Mouse (Mus musculus) bone marrow, adult 2 months (tissue): ENCODE results near the gene Stxbp3. TPM values are rescaled to one million over a fixed set of nuclear protein-coding genes. Genes with fewer than 3 reads are reported as not detected.

Experiments used
- H3K27ac ChIP-seq: fragments of 200-500 bp; 2 replicates; pipeline ENCODE4 v1.5.1; 2012; ENCODE audit warnings: low read depth, mild to moderate bottlenecking, control low read depth, inconsistent platforms, low read length; ENCODE audit not compliant: control insufficient read depth, poor library complexity, insufficient read depth
- H3K4me1 ChIP-seq: fragments of 200-500 bp; 2 replicates; pipeline ENCODE4 v1.6.1; 2011; ENCODE audit warnings: low read length; ENCODE audit not compliant: control insufficient read depth, insufficient read depth
- H3K4me3 ChIP-seq: fragments of 200-500 bp; replicated peaks from 2 replicates; pipeline ENCODE3; 2011; ENCODE audit warnings: mild to moderate bottlenecking, low read depth, low read length, control low read depth; ENCODE audit not compliant: control insufficient read depth
- CTCF ChIP-seq: fragments of 200-500 bp; IDR thresholded peaks from 2 replicates; pipeline ENCODE4 v1.5.1; 2011; ENCODE audit warnings: low read length, control low read depth; ENCODE audit not compliant: control insufficient read depth, insufficient read depth
- POLR2A ChIP-seq: fragments of 200-500 bp; IDR thresholded peaks from 2 replicates; pipeline ENCODE4 v1.6.1; 2011; ENCODE audit warnings: low read depth, mild to moderate bottlenecking, control low read depth, low read length, borderline replicate concordance; ENCODE audit not compliant: control insufficient read depth
- WGBS: fragments of 180-500 bp; shearing (Covaris S2); methylation state at CpG from one replicate; pipeline ENCODE4 v1.1.7; 2018; 5-methylcytosine and 5-hydroxymethylcytosine counted together
- polyA plus RNA-seq: library from polyadenylated mRNA; stranded (reverse); fragments of >200 nt; gene quantifications from 2 replicates; pipeline ENCODE4 v1.2.4, GENCODE M21; 2011; ENCODE audit warnings: low replicate concordance; ENCODE audit not compliant: missing spikeins, insufficient read depth, insufficient read length

Stxbp3 gene
- polyA plus RNA-seq, 1 experiment, result 11.0 TPM

- H3K4me3 ChIP-seq, result no peak overlapping the region
- 86% methylated on average over 11 of the region's 11 CpGs for WGBS
- H3K27ac ChIP-seq, result no peak overlapping the region
- H3K4me1 ChIP-seq, result no peaks in the 10 kb centered on the region
- TF ChIP-seq CTCF (no peak), POLR2A (no peak)
Measured at GRCm38 (mm10) chr3:108759566-108760420, 80.5 kb downstream of the Stxbp3 start.

- WGBS, result 80% methylated on average over 9 of the region's 9 CpGs
- TF ChIP-seq POLR2A (no peak), CTCF (no peak)
- Histone ChIP-seq H3K27ac (no peak overlapping the region), H3K4me1 (peaks cover 3% of the 10 kb centered on the region; the same call in 1 of the 2 replicates), H3K4me3 (no peak overlapping the region)
Measured at GRCm38 (mm10) chr3:108757570-108757969, 82.8 kb downstream of the Stxbp3 start.

- no peak overlapping the region for H3K27ac ChIP-seq
- H3K4me1 ChIP-seq, result peaks cover 3% of the 10 kb centered on the region; the same call in 1 of the 2 replicates
- H3K4me3 ChIP-seq, result no peak overlapping the region
- no peak for TF ChIP-seq CTCF
- no peak for TF ChIP-seq POLR2A
- 72% methylated on average over 1 of the region's 1 CpGs for WGBS
Measured at GRCm38 (mm10) chr3:108756131-108756530, 84.2 kb downstream of the Stxbp3 start.

- H3K4me3 ChIP-seq, result no peak overlapping the region
- 62% methylated on average over 2 of the region's 2 CpGs for WGBS
- H3K27ac ChIP-seq, result no peak overlapping the region
- TF ChIP-seq CTCF (no peak), POLR2A (no peak)
- peaks cover 3% of the 10 kb centered on the region; the same call in 1 of the 2 replicates for H3K4me1 ChIP-seq
Measured at GRCm38 (mm10) chr3:108755542-108755941, 84.8 kb downstream of the Stxbp3 start.

- Histone ChIP-seq H3K4me3 (no peak overlapping the region), H3K4me1 (peaks cover 3% of the 10 kb centered on the region; the same call in 1 of the 2 replicates), H3K27ac (no peak overlapping the region)
- no peak for TF ChIP-seq POLR2A
- no peak for TF ChIP-seq CTCF
- WGBS, result 65% methylated on average over 1 of the region's 1 CpGs
Measured at GRCm38 (mm10) chr3:108754541-108754940, 85.8 kb downstream of the Stxbp3 start.

- peak overlapping the region; percentile 35 for H3K4me3 ChIP-seq
- TF ChIP-seq POLR2A (0 out of 2 replicates have a peak, but pooled peaks have one; percentile 19), CTCF (no peak)
- WGBS, result 55% methylated on average over 6 of the region's 6 CpGs
- peak overlapping the region; percentile 56 for H3K27ac ChIP-seq
- peaks cover 3% of the 10 kb centered on the region; the same call in 1 of the 2 replicates for H3K4me1 ChIP-seq
Measured at GRCm38 (mm10) chr3:108751691-108752090, 88.6 kb downstream of the Stxbp3 start.

GRCm38 (mm10) chr3:108751061-108751460 is 89.3 kb downstream of the Stxbp3 start:
- TF ChIP-seq CTCF (no peak), POLR2A (no peak)
- WGBS, result 72% methylated on average over 6 of the region's 6 CpGs
- no peak overlapping the region for H3K27ac ChIP-seq
- H3K4me1 ChIP-seq, result peaks cover 3% of the 10 kb centered on the region; the same call in 1 of the 2 replicates
- no peak overlapping the region for H3K4me3 ChIP-seq

GRCm38 (mm10) chr3:108744060-108744459 is 96.3 kb downstream of the Stxbp3 start:
- TF ChIP-seq CTCF (no peak), POLR2A (no peak)
- H3K4me3 ChIP-seq, result no peak overlapping the region
- WGBS, result 91% methylated on average over 4 of the region's 4 CpGs
- no peak overlapping the region for H3K27ac ChIP-seq
- H3K4me1 ChIP-seq, result no peaks in the 10 kb centered on the region; the same call in 1 of the 2 replicates

Other genes starting within 250 kb of the Stxbp3 start
- gene Wdr47, start 249.2 kb downstream of the Stxbp3 start, polyA plus RNA-seq, result 1.3 and 3.9 TPM in 2 replicates
- 8.8 and 14.3 TPM in 2 replicates for gene Clcc1, start 186.6 kb downstream of the Stxbp3 start, polyA plus RNA-seq
- gene Gpsm2, start 118.2 kb downstream of the Stxbp3 start, polyA plus RNA-seq, result 20.9 and 26.1 TPM in 2 replicates
- 1.3 and 2.2 TPM in 2 replicates for gene Aknad1, start 100.9 kb downstream of the Stxbp3 start, polyA plus RNA-seq
- not detected in 2 replicates for gene Fndc7, start 49.5 kb upstream of the Stxbp3 start, polyA plus RNA-seq
- gene Prpf38b, start 71.2 kb upstream of the Stxbp3 start, polyA plus RNA-seq, result 160 and 184 TPM in 2 replicates
- not detected in 2 replicates for gene Henmt1, start 99.3 kb upstream of the Stxbp3 start, polyA plus RNA-seq
- not detected in 2 replicates for gene Gm9857, start 99.9 kb upstream of the Stxbp3 start, polyA plus RNA-seq
- gene Fam102b, start 187.1 kb upstream of the Stxbp3 start, polyA plus RNA-seq, result 3.7 and 4.3 TPM in 2 replicates
- not detected in 2 replicates for gene Slc25a54, start 239.9 kb upstream of the Stxbp3 start, polyA plus RNA-seq